Mouse (Mus musculus) lung, adult 2 months (tissue): ENCODE measurements around the gene Olfr854.

Experiments used
- CTCF ChIP-seq: fragments of 200-500 bp; IDR thresholded peaks from 2 replicates; pipeline ENCODE4 v1.5.1; 2011; ENCODE audit warnings: mild to moderate bottlenecking, low read length, control low read depth; ENCODE audit not compliant: insufficient read depth
- POLR2A ChIP-seq: fragments of 200-500 bp; IDR thresholded peaks from 2 replicates; pipeline ENCODE4 v1.6.1; 2011; ENCODE audit warnings: low read depth, mild to moderate bottlenecking, control low read depth, low read length, borderline replicate concordance; ENCODE audit errors: extremely low read depth

DNA sequence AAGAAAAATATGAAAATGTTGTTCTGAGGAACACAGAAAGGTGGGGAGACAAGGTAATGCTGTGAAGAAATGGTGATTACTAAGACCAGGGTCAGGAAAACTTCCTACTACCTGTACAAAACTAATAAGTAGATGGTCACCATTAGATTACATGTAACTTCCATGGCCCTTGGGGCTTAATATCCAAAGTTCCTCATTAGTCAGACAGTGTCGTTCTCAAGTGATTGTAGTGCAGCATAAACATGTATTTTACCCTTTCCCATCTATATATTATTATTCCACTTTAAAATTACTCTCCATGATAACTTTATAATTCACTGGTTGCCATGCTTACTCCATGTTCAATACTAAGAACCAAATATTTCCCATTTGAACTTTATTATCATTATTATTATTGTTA lies 26.2 kb downstream of the Olfr854 start, which contains the start of gene Olfr853:
- TF ChIP-seq POLR2A (no peak), CTCF (no peak)
